Mouse (Mus musculus) mouse embryonic stem cell (cell line): ENCODE measurements at regions not wholly inside any gene's neighbourhood (a gene's known extent, or its start where the extent isn't known, plus 50 kb on each side); places are given as distances from the start of the nearest gene placed in this dataset.
"Not testable (repeated sequence)": the region's sequence is repeated elsewhere in the genome, so short reads cannot be mapped to it uniquely, and the experiment has no call there.

Experiments
- in situ Hi-C, 2 experiments: fragments of 300-500 bp; cut with MboI; formaldehyde crosslinking; loops; 1 replicate in 1 of 2; 3 replicates in 1 of 2; pipeline ENCODE4 v1.14.3; 2019 to 2020; ENCODE audit warnings: low sequenced_read_pairs in 2 of 2, low pct_unique_long_range_greater_than_20kb in 1 of 2, mixed read lengths in 1 of 2; ENCODE audit not compliant: unreplicated experiment in 1 of 2

- in situ Hi-C loops = loop anchor here in 1 of 2 experiments (25.0 kb wide), 1 partner anchor 513 kb away; no protein-coding TSS in a partner anchor
These were observed 170.2 kb downstream of the Nucb2 start for GRCm38 (mm10) chr7:116674199-116675019.

DNA sequence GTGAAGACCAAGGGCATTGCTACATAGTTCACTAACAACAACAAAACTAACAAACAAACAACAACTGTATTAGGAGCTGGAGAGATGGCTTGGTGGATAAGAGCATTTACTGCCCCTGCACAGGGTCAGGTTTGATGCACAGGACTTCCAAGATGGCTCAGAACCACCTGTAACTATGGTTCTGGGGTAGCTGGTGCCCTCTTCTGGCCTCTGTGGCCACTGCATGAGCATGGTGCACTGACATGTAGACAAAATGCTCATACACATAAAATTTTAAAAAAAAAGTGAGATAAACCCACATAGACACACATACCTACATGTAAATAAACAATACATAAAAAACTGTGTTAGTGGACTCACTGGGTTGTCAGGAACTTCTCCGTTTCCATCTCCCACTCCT is 172.5 kb downstream of the Nucb2 start:
- in situ Hi-C loops = loop anchor here in 1 of 2 experiments (25.0 kb wide), 1 partner anchor 511 kb away; no protein-coding TSS in a partner anchor

DNA sequence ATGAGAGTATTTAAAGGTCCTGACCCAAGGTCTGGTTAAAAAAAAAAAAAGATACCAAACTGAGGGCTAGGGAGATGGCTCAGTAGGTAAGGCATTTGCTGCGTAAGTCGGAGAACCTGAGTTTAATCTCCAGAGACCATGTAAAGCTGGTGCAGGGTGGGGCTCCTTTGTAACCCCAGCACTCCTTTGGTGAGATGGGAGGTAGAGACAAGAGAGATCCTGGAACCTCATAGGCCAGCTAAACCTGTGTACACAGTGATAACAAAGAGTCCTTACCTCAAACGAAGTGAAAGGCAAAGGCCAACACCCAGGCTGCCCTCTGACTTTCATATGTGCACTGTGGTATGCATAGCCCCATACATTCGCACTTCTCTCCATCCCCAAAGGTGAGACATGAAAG is 175.0 kb downstream of the Nucb2 start:
- in situ Hi-C loops = loop anchor here in 1 of 2 experiments (25.0 kb wide), 1 partner anchor 508 kb away; no protein-coding TSS in a partner anchor

DNA sequence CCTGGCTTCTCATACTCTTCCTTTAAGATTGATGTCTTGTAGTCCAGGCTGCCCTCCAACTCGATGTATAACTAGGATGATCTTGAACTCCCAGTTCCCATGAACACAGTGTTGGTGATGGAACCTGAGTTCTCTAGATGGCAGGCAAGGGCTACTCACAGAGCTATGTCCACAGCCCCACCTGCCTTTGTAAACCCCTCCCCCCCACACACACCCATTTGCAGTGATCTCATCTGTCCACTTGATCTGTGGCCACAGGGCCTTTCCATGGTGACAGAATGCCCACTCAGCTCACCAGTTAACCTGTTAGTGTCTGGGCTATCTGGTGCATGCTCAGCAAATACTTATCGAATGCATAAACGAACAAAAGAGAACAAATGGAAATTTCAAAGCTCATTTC is 176.4 kb downstream of the Nucb2 start:
- in situ Hi-C loops = loop anchor here in 1 of 2 experiments (25.0 kb wide), 1 partner anchor 507 kb away; no protein-coding TSS in a partner anchor

- in situ Hi-C loops = loop anchor here in 1 of 2 experiments (25.0 kb wide), 1 partner anchor 506 kb away; no protein-coding TSS in a partner anchor
These were observed 177.1 kb downstream of the Nucb2 start for GRCm38 (mm10) chr7:116681268-116681667.

GRCm38 (mm10) chr7:116700409-116700808 is 196.2 kb downstream of the Nucb2 start:
- in situ Hi-C loops = loop anchor here in 1 of 2 experiments (25.0 kb wide), 1 partner anchor 187 kb away; no protein-coding TSS in a partner anchor

DNA sequence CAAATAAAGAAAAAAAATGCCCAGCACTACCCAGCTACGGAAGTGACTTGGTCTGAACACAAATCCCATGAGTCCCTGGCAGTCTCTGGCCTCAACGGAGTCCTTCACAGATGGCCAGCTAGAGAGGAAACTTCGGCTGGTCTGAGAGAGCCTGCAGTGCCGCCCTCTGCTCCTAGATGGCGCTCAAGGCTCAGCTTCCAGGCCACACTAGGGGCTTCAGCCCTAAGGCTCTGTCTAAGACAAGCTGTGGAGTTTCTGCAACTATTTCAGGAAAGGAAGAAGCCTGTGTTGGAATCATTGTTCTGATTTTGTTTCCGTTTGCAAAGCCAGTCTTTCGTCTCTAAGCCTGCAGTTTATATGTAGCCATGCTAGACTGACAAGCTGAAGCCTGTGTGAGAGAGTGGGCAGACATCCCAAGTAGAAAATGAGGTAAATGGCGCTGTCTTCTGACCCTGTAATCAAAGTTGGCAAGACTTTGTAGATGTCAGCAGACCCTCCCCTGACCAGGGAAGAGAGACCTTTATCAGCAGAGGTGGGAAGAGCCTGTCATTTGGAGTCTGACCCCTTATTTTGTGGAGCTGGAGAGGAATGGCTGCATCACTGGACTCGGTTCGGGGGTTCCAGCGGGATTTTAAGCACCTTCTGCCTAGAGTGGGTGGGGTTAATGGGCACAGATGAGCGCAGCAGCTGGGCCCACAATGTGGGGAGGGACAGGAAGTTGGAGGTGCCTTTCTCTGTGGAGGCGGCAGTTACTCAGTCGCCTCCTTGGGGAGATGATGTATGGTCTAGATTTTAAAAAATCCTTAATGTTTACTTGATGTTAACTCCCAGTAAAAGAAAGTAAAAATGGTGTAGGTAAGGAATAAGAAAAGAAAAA is 197.5 kb downstream of the Nucb2 start:
- in situ Hi-C loops = loop anchor here in 1 of 2 experiments (25.0 kb wide), 1 partner anchor 186 kb away; no protein-coding TSS in a partner anchor

GRCm38 (mm10) chr7:116702596-116702995 is 198.4 kb downstream of the Nucb2 start:
- in situ Hi-C loops = loop anchor here in 1 of 2 experiments (25.0 kb wide), 1 partner anchor 185 kb away; no protein-coding TSS in a partner anchor

DNA sequence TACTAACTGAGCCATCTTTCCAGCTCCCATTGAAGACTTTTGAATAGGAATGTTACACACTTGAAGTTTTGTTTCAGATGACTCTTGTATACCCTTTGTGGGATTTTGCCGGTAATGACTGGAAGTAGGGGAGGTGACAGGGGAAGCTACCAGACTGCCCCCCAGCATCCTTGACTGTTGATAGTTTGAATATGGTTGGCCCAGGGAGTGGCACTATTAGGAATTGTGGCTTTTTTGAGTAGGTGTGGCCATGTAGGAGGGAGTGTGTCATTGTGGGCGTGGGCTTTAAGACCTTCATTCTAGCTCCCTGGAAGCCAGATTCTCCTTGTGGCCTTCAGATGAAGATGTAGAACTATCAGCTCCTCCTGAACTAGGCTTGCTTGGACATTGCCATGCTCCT is 207.4 kb downstream of the Nucb2 start:
- in situ Hi-C loops = loop anchor here in 1 of 2 experiments (25.0 kb wide), 1 partner anchor 176 kb away; no protein-coding TSS in a partner anchor

DNA sequence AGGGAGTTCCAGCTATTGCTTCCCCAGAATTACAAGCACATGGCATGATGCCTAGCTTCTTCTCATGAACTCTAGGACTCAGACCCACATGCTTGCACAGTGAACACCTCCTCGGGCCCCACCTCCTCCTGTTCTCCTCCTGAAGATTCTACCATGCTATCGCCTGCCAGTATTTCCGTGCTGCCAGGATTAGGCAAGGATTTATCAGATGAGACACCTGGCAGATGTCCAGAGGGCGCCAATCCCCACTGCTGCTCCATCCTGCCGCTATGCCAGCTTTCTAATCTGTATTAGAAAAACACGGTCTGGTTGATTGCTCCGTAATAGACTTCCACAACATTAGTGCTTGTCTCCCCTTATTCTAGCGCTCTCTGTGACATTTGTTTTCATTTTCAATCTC is 209.0 kb downstream of the Nucb2 start:
- in situ Hi-C loops = loop anchor here in 1 of 2 experiments (25.0 kb wide), 1 partner anchor 174 kb away; no protein-coding TSS in a partner anchor

GRCm38 (mm10) chr7:116715234-116716046 is 211.3 kb downstream of the Nucb2 start:
- in situ Hi-C loops = loop anchor here in 1 of 2 experiments (25.0 kb wide), 1 partner anchor 172 kb away; no protein-coding TSS in a partner anchor

GRCm38 (mm10) chr7:116728379-116728778 is 224.2 kb downstream of the Nucb2 start:
- in situ Hi-C loops = no loop called here

- in situ Hi-C loops = no loop called here
These were observed 225.6 kb downstream of the Nucb2 start for GRCm38 (mm10) chr7:116729795-116730194.

DNA sequence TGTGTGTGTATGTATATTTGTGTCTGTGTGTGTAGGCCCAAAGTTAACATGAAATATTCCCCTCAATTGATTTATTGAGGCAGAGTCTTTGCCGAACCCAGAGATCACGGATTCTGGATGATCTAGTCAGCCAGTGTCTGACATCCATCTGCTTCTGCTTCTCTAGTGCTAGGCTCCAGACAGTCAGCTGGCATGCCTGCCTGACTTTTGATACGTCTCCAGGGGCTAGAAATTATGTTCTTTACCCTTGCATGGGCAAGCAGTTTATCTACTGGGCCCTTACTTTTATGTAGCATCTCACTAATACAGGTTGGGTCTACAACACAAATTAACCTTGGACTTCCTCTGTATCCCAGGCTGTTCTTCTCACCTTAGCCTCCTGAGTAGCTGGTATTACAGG is 231.5 kb downstream of the Nucb2 start:
- in situ Hi-C loops = no loop called here

- in situ Hi-C loops = no loop called here
These were observed 232.2 kb downstream of the Nucb2 start for GRCm38 (mm10) chr7:116736333-116736732.

DNA sequence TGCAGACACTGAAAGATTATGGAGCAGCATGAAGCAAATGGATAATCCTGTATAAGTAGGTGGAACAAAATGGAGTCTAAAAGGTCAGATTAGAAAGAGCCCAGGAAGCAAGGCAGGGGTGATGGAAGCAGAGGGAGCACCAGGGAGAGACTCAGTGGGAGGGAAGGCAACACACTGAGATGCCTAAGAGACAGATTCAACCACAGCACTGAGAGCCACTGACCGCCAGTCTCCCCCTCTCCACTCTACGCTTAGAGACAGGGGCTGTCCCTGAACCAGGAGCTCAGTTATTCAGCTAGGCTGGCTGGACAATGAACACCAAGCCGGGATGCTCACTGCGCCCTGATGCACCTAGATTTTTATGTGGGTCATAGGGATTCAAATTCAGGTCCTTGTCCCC is 233.8 kb downstream of the Nucb2 start:
- in situ Hi-C loops = no loop called here

DNA sequence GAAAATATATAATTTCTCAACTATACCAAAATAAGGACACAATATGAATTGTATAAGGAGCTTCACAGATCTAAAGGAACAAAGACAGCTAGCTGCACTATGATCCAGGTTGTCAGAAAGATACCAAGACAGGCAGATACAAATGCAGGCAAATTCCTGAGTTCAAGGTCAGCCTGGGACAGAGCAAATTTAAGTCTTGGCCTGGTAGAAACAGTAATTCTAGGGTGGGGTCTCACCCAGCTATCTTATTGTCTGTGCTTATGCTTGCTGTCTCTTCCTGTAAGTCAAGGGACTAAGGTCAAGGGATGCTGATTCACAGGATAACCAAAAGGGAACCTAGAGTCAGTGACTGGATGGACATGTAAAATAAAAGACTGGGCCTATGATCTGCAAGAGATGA is 250.4 kb downstream of the Nucb2 start:
- in situ Hi-C loops = no loop called here

DNA sequence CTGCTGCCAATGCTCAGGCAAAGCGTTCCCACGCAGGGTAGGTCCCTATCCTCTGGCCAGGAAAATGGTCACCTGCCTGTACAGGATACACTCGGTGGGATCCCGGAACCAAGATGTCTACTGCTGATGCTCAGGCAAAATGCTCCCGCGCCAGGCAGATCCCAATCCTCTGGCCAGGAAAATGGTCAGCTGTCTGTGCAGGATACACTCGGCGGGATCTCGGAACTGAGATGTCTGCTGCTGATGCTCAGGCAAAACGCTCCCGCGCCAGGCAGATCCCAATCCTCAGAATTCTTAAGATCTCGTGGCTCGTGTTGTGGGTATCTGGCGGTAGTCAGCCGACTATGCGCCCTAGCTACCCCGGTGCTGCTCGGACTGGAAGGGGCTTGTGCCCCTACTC is 288.0 kb downstream of the Nucb2 start:
- in situ Hi-C loops = not testable (repeated sequence)
